Mouse (Mus musculus): ENCODE results near the gene Ces1c.

- TF ChIP-seq CTCF (IDR thresholded peaks at IDR 0.05; ENCODE audit: low read depth, low read length) (no peak), POLR2A (IDR thresholded peaks at IDR 0.05; ENCODE audit: borderline replicate concordance, low read depth, low read length) (no peak)
These were observed 35.7 kb downstream of the Ces1c start for GRCm38 (mm10) chr8:93095376-93095775.
